Mouse (Mus musculus): ENCODE data around the gene Abhd18. TPM values are rescaled to one million over a fixed set of nuclear protein-coding genes. Genes with fewer than 3 reads are reported as not detected.
A peak's percentile ranks its signal among the peaks of the same experiment; 100 is the strongest.

The Abhd18 gene
- polyA plus RNA-seq, 1 experiment from 2014 or later, result 17.5 TPM

DNA sequence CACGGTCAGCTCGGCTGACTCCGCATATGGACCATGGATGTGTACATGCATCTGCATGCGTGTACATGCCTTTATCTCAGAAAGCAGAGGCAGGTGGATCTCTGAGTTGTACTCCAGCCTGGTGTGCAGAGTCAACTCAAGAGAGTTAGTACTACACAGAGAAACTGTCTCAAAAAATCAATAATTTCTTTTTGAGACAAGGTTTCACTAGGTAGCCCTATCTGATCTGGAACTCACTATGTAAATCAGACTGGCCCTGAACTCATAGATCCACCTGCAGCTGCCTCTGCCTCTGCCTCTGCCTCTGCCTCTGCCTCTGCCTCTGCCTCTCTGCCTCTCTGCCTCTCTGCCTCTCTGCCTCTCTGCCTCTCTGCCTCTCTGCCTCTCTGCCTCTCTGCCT is 91.8 kb downstream of the Abhd18 start:
- Histone ChIP-seq H3K4me2 (ENCODE audit: low read length) (no peak overlapping the region), H3K4me1 (ENCODE audit: control insufficient read depth, insufficient read depth, low read length) (no peaks in the 10 kb centered on the region), H3K36me3 (ENCODE audit: control insufficient read depth, insufficient read depth, low read length) (peaks cover 8% of the 10 kb centered on the region), H3K9ac (ENCODE audit: low read depth, low read length) (no peak overlapping the region), H3K4me3 (ENCODE audit: low read depth, low read length) (no peak overlapping the region), H3K27me3 (ENCODE audit: control insufficient read depth, insufficient read depth, low read depth, low read length) (no peaks in the 10 kb centered on the region), H3K27ac (ENCODE audit: low read length) (no peak overlapping the region), H3K9me3 (replicated peaks; ENCODE audit: control insufficient read depth, low read length, poor library complexity, severe bottlenecking) (no peaks in the 10 kb centered on the region)
- ATAC-seq, result no peak
- 97% methylated on average over 4 of the region's 4 CpGs for WGBS

DNA sequence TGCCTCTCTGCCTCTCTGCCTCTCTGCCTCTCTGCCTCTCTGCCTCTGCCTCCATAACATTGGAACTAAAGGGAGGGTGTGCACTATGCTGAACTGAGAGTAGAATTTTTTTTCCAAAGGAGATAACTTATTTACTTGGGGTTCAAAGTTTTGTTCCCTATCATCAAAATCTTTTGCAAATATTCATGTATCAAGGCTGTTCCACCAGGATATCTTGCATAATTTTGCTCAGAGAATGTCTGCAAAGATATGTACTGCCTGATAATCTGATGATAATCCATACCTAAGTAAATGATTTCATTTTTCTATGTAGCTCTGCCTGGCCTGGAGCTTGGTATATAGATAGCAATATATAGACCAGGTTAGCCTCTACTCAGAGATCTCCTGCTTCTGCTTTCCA is 92.2 kb downstream of the Abhd18 start:
- peaks cover 4% of the 10 kb centered on the region; the same call in 1 of the 2 replicates for H3K36me3 ChIP-seq (ENCODE audit: control insufficient read depth, insufficient read depth, low read length)
- no peak for ATAC-seq

DNA sequence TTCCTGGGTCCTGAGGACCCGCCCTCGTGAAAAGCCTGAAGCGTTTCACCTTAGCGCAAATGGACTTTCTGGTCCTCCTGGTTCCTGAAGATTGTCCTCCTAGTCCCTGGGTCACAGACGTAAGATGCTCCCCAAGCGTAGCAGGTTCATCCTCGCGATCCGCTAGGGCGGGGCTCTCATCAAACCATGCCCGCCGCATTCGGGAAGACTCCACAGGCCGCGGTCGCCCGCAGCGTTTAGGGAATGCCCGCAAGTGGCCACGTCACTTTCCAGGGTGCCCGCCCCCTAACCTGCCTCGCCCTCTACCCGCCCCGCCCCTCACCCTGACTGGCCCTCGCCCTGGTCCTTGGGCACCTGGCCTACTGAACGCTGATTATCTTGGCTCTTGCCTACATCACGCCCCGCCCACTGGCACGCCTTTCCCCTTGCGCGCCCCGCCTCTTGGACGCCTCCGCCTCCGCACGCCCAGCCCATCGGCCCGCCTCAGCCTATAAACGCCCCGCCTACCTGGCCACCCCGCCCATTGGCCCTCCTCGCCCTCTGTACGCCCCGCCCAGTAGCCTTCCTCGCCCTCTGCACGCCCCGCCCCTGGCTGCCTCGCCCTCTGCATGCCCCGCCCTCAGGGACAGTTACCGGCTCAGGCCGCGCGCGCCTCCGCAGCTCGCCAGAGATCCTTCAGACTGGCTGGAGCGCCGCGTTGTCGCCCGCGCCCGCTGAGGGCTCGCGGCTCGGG is 102.6 kb downstream of the Abhd18 start, which contains the start of gene Larp1b:
Gene Larp1b, plus strand, starts transcription at position 659 of the 733 bp plus-strand sequence.
- WGBS, result under 1% methylated on average over 60 of the region's 66 CpGs
- Histone ChIP-seq H3K4me3 (ENCODE audit: low read depth, low read length) (peak within 1 kb of the TSS; percentile 81), H3K4me1 (ENCODE audit: control insufficient read depth, insufficient read depth, low read length) (peaks cover 11% of the 10 kb centered on the region), H3K27me3 (ENCODE audit: control insufficient read depth, insufficient read depth, low read depth, low read length) (peaks cover 4% of the 10 kb centered on the region), H3K9ac (ENCODE audit: low read depth, low read length) (peak within 1 kb of the TSS; percentile 81), H3K36me3 (ENCODE audit: control insufficient read depth, insufficient read depth, low read length) (no peaks in the 10 kb centered on the region), H3K4me2 (ENCODE audit: low read length) (peak within 1 kb of the TSS; percentile 78), H3K9me3 (replicated peaks; ENCODE audit: control insufficient read depth, low read length, poor library complexity, severe bottlenecking) (no peaks in the 10 kb centered on the region), H3K27ac (ENCODE audit: low read length) (peak within 1 kb of the TSS; percentile 76)
- ATAC-seq, result peak; percentile 96

More for the DNA sequence above, 92.2 kb downstream of the Abhd18 start:
- Histone ChIP-seq H3K27me3 (ENCODE audit: control insufficient read depth, insufficient read depth, low read depth, low read length) (no peaks in the 10 kb centered on the region), H3K27ac (ENCODE audit: low read length) (no peak overlapping the region), H3K4me1 (ENCODE audit: control insufficient read depth, insufficient read depth, low read length) (no peaks in the 10 kb centered on the region), H3K4me3 (ENCODE audit: low read depth, low read length) (no peak overlapping the region), H3K4me2 (ENCODE audit: low read length) (no peak overlapping the region), H3K9me3 (replicated peaks; ENCODE audit: control insufficient read depth, low read length, poor library complexity, severe bottlenecking) (no peaks in the 10 kb centered on the region), H3K9ac (ENCODE audit: low read depth, low read length) (no peak overlapping the region)

DNA sequence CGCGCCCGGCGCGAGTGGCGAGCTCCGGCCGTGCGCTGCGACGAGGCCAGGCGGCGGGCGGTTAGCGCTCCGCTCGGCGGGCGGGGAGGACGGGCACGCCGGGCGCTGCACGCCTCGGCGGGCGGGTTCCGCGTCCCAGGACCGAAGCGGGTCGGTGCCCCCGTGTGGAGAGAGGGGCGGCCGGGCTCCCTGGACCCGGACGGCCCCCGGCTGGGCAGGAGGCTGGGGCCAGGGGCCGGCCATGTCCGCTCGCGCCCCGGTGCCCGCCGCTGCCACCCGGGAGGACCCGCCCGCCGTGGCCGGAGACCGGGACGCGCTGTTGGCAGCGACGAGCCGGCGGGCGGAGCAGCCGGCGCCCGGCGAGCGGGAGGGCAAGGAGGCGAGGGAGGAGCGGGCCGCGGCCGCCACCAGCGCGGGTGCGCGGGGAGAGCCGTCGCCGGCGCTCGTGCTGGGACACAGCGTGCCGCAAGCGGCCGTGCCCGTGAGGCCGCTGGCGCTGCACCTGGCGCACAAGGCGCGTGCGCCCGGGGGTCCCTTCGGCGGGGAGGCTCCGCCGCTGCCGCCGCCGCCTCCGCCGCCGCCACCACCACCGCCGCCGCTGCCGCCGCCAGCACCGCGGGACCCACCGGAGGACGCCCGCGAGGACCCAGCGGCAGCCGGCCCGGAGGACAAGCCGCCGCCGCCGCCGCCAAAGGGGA is 103.3 kb downstream of the Abhd18 start:
- peak; percentile 67 for ATAC-seq
- under 1% methylated on average over 38 of the region's 118 CpGs for WGBS
- peak overlapping the region; percentile 76 for H3K27ac ChIP-seq (ENCODE audit: low read length)

DNA sequence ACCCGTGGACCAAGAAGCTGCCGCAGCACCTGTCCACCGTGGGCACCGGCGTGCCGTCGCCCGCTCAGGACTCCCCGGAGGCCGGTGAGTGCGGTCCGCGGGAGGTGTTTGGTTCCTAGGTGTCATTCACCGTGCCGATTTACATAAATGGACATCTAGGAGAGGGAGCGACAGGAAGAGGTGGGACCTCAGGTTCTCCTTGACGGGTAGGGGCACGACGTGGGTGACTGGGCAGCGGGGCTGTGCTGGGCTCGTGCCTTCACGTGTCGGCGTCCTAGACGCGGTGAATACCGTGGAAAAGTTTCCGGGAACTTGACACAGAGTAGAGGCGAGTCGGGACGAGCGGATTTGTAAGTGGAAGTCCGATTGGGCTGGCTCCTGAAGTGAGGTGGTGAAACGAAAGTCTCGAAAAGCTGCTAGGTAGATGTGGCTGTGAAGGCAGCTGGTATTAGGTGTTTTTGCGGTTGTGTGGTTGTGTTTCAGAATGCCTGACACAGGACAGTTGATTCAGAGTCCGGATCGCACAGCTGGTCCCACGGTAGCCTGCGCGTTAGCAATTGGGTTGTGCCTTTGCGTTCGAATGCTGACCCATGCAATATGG is 103.9 kb downstream of the Abhd18 start:
- ATAC-seq, result 0 out of 2 replicates have a peak, but pooled peaks have one; percentile 1
- Histone ChIP-seq H3K36me3 (ENCODE audit: control insufficient read depth, insufficient read depth, low read length) (no peaks in the 10 kb centered on the region), H3K4me3 (ENCODE audit: low read depth, low read length) (peak overlapping the region; percentile 81), H3K4me1 (ENCODE audit: control insufficient read depth, insufficient read depth, low read length) (peaks cover 11% of the 10 kb centered on the region), H3K4me2 (ENCODE audit: low read length) (peak overlapping the region; percentile 78), H3K9ac (ENCODE audit: low read depth, low read length) (peak overlapping the region; percentile 81), H3K27ac (ENCODE audit: low read length) (peak overlapping the region; percentile 76), H3K9me3 (replicated peaks; ENCODE audit: control insufficient read depth, low read length, poor library complexity, severe bottlenecking) (no peaks in the 10 kb centered on the region), H3K27me3 (ENCODE audit: control insufficient read depth, insufficient read depth, low read depth, low read length) (peaks cover 4% of the 10 kb centered on the region)
- WGBS, result under 1% methylated on average over 43 of the region's 43 CpGs

More for the DNA sequence above, 103.3 kb downstream of the Abhd18 start:
- H3K4me3 ChIP-seq (ENCODE audit: low read depth, low read length), result peak overlapping the region; percentile 81
- H3K36me3 ChIP-seq (ENCODE audit: control insufficient read depth, insufficient read depth, low read length), result no peaks in the 10 kb centered on the region
- H3K9ac ChIP-seq (ENCODE audit: low read depth, low read length), result peak overlapping the region; percentile 81
- peaks cover 11% of the 10 kb centered on the region for H3K4me1 ChIP-seq (ENCODE audit: control insufficient read depth, insufficient read depth, low read length)
- H3K9me3 ChIP-seq (replicated peaks; ENCODE audit: control insufficient read depth, low read length, poor library complexity, severe bottlenecking), result no peaks in the 10 kb centered on the region
- H3K27me3 ChIP-seq (ENCODE audit: control insufficient read depth, insufficient read depth, low read depth, low read length), result peaks cover 4% of the 10 kb centered on the region
- peak overlapping the region; percentile 78 for H3K4me2 ChIP-seq (ENCODE audit: low read length)

DNA sequence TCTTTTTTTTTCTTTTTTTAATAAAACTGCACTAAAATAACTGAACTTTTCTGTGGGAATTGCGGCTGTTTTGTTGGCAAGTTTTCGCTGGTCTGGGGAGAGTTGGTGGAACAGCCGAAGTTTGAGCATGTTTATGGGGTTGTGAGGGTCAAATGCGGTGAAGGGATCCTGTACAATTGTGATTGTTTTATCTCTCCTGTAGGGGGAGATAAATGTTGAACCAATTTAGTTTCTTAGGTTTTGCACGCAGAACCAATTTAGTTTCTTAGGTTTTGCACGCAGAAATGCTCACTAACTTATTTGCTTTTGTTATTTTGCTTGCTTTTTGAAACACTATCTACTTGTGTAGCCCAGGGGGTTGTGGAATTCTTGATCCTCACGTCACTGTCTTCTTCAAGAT is 104.6 kb downstream of the Abhd18 start:
- H3K4me2 ChIP-seq (ENCODE audit: low read length), result peak overlapping the region; percentile 78
- no peaks in the 10 kb centered on the region for H3K36me3 ChIP-seq (ENCODE audit: control insufficient read depth, insufficient read depth, low read length)
- WGBS, result 10% methylated on average over 7 of the region's 7 CpGs
- H3K4me1 ChIP-seq (ENCODE audit: control insufficient read depth, insufficient read depth, low read length), result peaks cover 11% of the 10 kb centered on the region
- ATAC-seq, result no peak
- H3K9me3 ChIP-seq (replicated peaks; ENCODE audit: control insufficient read depth, low read length, poor library complexity, severe bottlenecking), result no peaks in the 10 kb centered on the region
- peaks cover 4% of the 10 kb centered on the region for H3K27me3 ChIP-seq (ENCODE audit: control insufficient read depth, insufficient read depth, low read depth, low read length)
- peak overlapping the region; percentile 81 for H3K4me3 ChIP-seq (ENCODE audit: low read depth, low read length)
- H3K27ac ChIP-seq (ENCODE audit: low read length), result no peak overlapping the region
- H3K9ac ChIP-seq (ENCODE audit: low read depth, low read length), result no peak overlapping the region

DNA sequence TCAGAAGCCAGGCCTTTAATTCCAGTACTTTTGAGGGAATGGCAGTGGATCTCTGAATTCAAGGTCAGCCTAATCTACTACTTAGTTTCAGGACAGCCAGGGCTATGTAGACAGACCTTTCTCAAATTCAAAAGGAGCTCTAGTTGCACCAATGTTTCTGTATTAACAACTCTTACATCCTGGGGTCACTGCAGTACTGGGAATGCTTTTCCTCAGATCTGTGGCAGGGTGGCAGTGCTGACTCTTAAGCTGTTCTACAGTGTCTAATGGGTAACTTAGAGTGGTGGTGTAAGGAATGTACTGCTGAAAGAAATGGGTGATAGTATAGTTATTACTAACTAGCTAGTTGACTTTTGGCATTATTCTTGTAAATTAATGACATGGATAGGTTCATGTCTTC is 105.8 kb downstream of the Abhd18 start:
- no peak overlapping the region for H3K4me3 ChIP-seq (ENCODE audit: low read depth, low read length)
- no peak overlapping the region for H3K27ac ChIP-seq (ENCODE audit: low read length)
- H3K4me1 ChIP-seq (ENCODE audit: control insufficient read depth, insufficient read depth, low read length), result peaks cover 11% of the 10 kb centered on the region
- no peaks in the 10 kb centered on the region for H3K36me3 ChIP-seq (ENCODE audit: control insufficient read depth, insufficient read depth, low read length)
- H3K9ac ChIP-seq (ENCODE audit: low read depth, low read length), result no peak overlapping the region
- ATAC-seq, result no peak
- peaks cover 4% of the 10 kb centered on the region for H3K27me3 ChIP-seq (ENCODE audit: control insufficient read depth, insufficient read depth, low read depth, low read length)
- H3K4me2 ChIP-seq (ENCODE audit: low read length), result no peak overlapping the region
- H3K9me3 ChIP-seq (replicated peaks; ENCODE audit: control insufficient read depth, low read length, poor library complexity, severe bottlenecking), result no peaks in the 10 kb centered on the region

DNA sequence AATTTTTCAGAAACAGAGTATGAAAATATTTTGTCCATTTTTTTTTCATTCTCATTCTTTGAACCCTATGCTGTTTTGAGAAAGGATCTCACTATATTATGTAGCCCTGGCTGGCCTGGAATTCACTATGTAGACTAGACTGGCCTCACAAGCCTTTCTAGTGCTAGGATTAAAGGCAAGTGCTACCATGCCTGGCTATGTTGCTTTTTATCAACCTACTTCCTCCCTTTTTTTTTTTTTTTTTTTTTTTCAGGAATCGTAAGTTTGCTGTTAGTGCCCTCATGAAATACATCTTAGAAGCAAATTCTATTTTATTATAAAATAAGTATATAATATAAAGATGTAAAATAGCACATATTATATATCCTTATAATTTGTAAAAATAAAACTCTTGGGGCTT is 108.0 kb downstream of the Abhd18 start:
- Histone ChIP-seq H3K27me3 (ENCODE audit: control insufficient read depth, insufficient read depth, low read depth, low read length) (peaks cover 4% of the 10 kb centered on the region), H3K9me3 (replicated peaks; ENCODE audit: control insufficient read depth, low read length, poor library complexity, severe bottlenecking) (no peaks in the 10 kb centered on the region), H3K4me3 (ENCODE audit: low read depth, low read length) (no peak overlapping the region), H3K4me2 (ENCODE audit: low read length) (no peak overlapping the region), H3K36me3 (ENCODE audit: control insufficient read depth, insufficient read depth, low read length) (no peaks in the 10 kb centered on the region), H3K9ac (ENCODE audit: low read depth, low read length) (no peak overlapping the region), H3K4me1 (ENCODE audit: control insufficient read depth, insufficient read depth, low read length) (peaks cover 11% of the 10 kb centered on the region), H3K27ac (ENCODE audit: low read length) (no peak overlapping the region)
- no peak for ATAC-seq
- WGBS, result 82% methylated on average over 1 of the region's 1 CpGs

DNA sequence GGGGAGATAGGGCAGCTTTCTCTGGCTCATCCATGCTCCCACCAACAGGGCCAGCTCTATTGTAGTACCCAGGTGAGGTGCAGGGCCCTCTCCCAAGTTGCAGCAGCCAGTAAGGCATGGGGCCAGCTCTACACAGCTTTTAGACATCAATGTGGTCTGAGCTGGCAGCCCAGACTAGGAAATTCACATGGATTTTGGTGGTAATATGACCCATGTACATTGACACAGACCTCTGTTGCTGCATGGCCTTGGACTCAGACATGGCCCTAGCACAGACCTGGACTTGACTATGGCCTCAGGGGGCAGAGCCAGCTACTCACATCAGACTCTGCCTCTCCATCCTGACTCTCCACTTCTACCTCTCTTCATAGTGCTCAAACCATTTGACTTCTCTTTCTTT is 112.1 kb downstream of the Abhd18 start:
- Histone ChIP-seq H3K27ac (ENCODE audit: low read length) (no peak overlapping the region), H3K27me3 (ENCODE audit: control insufficient read depth, insufficient read depth, low read depth, low read length) (no peaks in the 10 kb centered on the region), H3K4me2 (ENCODE audit: low read length) (no peak overlapping the region), H3K9me3 (replicated peaks; ENCODE audit: control insufficient read depth, low read length, poor library complexity, severe bottlenecking) (no peaks in the 10 kb centered on the region), H3K36me3 (ENCODE audit: control insufficient read depth, insufficient read depth, low read length) (no peaks in the 10 kb centered on the region), H3K9ac (ENCODE audit: low read depth, low read length) (no peak overlapping the region), H3K4me3 (ENCODE audit: low read depth, low read length) (no peak overlapping the region), H3K4me1 (ENCODE audit: control insufficient read depth, insufficient read depth, low read length) (no peaks in the 10 kb centered on the region)
- ATAC-seq, result no peak
